Mouse (Mus musculus) activated CD4-positive, CD25-positive, alpha-beta regulatory T cell, adult 9 weeks (primary cell): ENCODE data around the gene Olfr32. TPM values are rescaled to one million over a fixed set of nuclear protein-coding genes. Genes with fewer than 3 reads are reported as not detected.

ENCODE experiments used
- polyA plus RNA-seq: library from polyadenylated mRNA; unstranded; fragments of 100-300 nt; shearing (Covaris generic); gene quantifications from one replicate; pipeline ENCODE4 v1.2.1, GENCODE M21; 2017

Gene Olfr32
- not detected for polyA plus RNA-seq

GRCm38 (mm10) chr2:90142196-90142595, at the start of gene Olfr32:
Gene Olfr32 (minus strand): TSS chr2:90142296.

GRCm38 (mm10) chr2:90152991-90153390, 10.9 kb upstream of the Olfr32 start, which contains the start of gene Olfr1270:
Gene Olfr1270 (minus strand): TSS chr2:90153091.

GRCm38 (mm10) chr2:90121312-90121711, 20.8 kb downstream of the Olfr32 start, which contains the start of gene Olfr1269:
Gene Olfr1269 (minus strand): TSS chr2:90121412.

Other genes with a start within 250 kb of the Olfr32 start
- not detected for gene Olfr1258, start 215.0 kb downstream of the Olfr32 start, polyA plus RNA-seq
- not detected for gene Olfr1259, start 193.6 kb downstream of the Olfr32 start, polyA plus RNA-seq
- gene Olfr1260, start 168.0 kb downstream of the Olfr32 start, polyA plus RNA-seq: not detected
- gene Olfr1261, start 151.1 kb downstream of the Olfr32 start, polyA plus RNA-seq: not detected
- gene Olfr1262, start 142.2 kb downstream of the Olfr32 start, polyA plus RNA-seq: not detected
- 0.09 TPM for gene Olfr1263, start 130.2 kb downstream of the Olfr32 start, polyA plus RNA-seq
- not detected for gene Olfr1264, start 116.7 kb downstream of the Olfr32 start, polyA plus RNA-seq
- not detected for gene Olfr1265, start 107.0 kb downstream of the Olfr32 start, polyA plus RNA-seq
- not detected for gene Olfr140, start 78.7 kb downstream of the Olfr32 start, polyA plus RNA-seq
- not detected for gene Olfr1269, start 20.9 kb downstream of the Olfr32 start, polyA plus RNA-seq
- not detected for gene Olfr1270, start 10.8 kb upstream of the Olfr32 start, polyA plus RNA-seq
- gene Olfr1506, start 82.2 kb upstream of the Olfr32 start, polyA plus RNA-seq: not detected
- not detected for gene Olfr142, start 115.3 kb upstream of the Olfr32 start, polyA plus RNA-seq
- gene Olfr1271, start 128.7 kb upstream of the Olfr32 start, polyA plus RNA-seq: not detected
- not detected for gene Olfr1272, start 150.5 kb upstream of the Olfr32 start, polyA plus RNA-seq
- not detected for gene Gm13769, start 179.9 kb upstream of the Olfr32 start, polyA plus RNA-seq